Mouse (Mus musculus) heart, embryonic 12.5 days (tissue): ENCODE results near the gene Slc25a38. TPM values are rescaled to one million over a fixed set of nuclear protein-coding genes. Genes with fewer than 3 reads are reported as not detected.

Source experiments
- ATAC-seq: fragments of 200-750 bp; cut with Nextera tagmentation; 2 replicates; pipeline ENCODE4 v1.8.0; 2017; ENCODE audit warnings: moderate TSS enrichment, moderate library complexity; ENCODE audit not compliant: insufficient number of reproducible peaks, low FRiP score
- H3K27ac ChIP-seq: fragments of 300-500 bp; sonication (generic); 2 replicates; pipeline ENCODE4 v1.5.1; 2016; ENCODE audit warnings: mild to moderate bottlenecking, moderate library complexity; ENCODE audit not compliant: poor library complexity, severe bottlenecking
- H3K27me3 ChIP-seq: fragments of 300-500 bp; sonication (generic); replicated peaks from 2 replicates; pipeline ENCODE4 v1.6.1; 2016; ENCODE audit warnings: mild to moderate bottlenecking, moderate library complexity
- H3K36me3 ChIP-seq: fragments of 300-500 bp; sonication (generic); 2 replicates; pipeline ENCODE4 v1.6.1; 2016; ENCODE audit warnings: mild to moderate bottlenecking, moderate library complexity
- H3K4me1 ChIP-seq: fragments of 300-500 bp; sonication (generic); replicated peaks from 2 replicates; pipeline ENCODE4 v1.6.1; 2016; ENCODE audit warnings: mild to moderate bottlenecking
- H3K4me2 ChIP-seq: fragments of 300-500 bp; sonication (generic); 2 replicates; pipeline ENCODE4 v1.6.1; 2016; ENCODE audit warnings: mild to moderate bottlenecking, moderate library complexity
- H3K4me3 ChIP-seq: fragments of 300-500 bp; sonication (generic); 2 replicates; pipeline ENCODE4 v1.5.1; 2016; ENCODE audit warnings: mild to moderate bottlenecking
- H3K9ac ChIP-seq: fragments of 300-500 bp; sonication (generic); 2 replicates; pipeline ENCODE4 v1.6.1; 2016; ENCODE audit warnings: mild to moderate bottlenecking, moderate library complexity
- H3K9me3 ChIP-seq: fragments of 300-500 bp; sonication (generic); replicated peaks from 2 replicates; pipeline ENCODE4 v1.6.1; 2016; ENCODE audit warnings: mild to moderate bottlenecking, moderate library complexity
- WGBS: fragments of 180-500 bp; shearing (Covaris S2); methylation state at CpG from one replicate; pipeline ENCODE4 v1.1.7; 2016; 5-methylcytosine and 5-hydroxymethylcytosine counted together
- polyA plus RNA-seq: library from polyadenylated mRNA; unstranded; fragments of >200 nt; fragmentation: Nextera tagmentation; extraction: Ambion mirVana; gene quantifications from 2 replicates; pipeline ENCODE4 v1.2.1, GENCODE M21; 2016

The Slc25a38 gene
- 24.9 and 26.2 TPM in 2 replicates for polyA plus RNA-seq

GRCm38 (mm10) chr9:120110211-120111018, at the start of gene Slc25a38:
Gene Slc25a38 (plus strand): TSS chr9:120110374.
- Histone ChIP-seq H3K4me1 (peaks cover 7% of the 10 kb centered on the region), H3K36me3 (no peaks in the 10 kb centered on the region), H3K27me3 (no peaks in the 10 kb centered on the region), H3K27ac (peak within 1 kb of the TSS; percentile 91), H3K4me3 (peak within 1 kb of the TSS; percentile 80), H3K9me3 (no peaks in the 10 kb centered on the region), H3K4me2 (peak within 1 kb of the TSS; percentile 84), H3K9ac (peak within 1 kb of the TSS; percentile 82)
- WGBS, result 2% methylated on average over 62 of the region's 62 CpGs
- ATAC-seq, result peak; percentile 94

DNA sequence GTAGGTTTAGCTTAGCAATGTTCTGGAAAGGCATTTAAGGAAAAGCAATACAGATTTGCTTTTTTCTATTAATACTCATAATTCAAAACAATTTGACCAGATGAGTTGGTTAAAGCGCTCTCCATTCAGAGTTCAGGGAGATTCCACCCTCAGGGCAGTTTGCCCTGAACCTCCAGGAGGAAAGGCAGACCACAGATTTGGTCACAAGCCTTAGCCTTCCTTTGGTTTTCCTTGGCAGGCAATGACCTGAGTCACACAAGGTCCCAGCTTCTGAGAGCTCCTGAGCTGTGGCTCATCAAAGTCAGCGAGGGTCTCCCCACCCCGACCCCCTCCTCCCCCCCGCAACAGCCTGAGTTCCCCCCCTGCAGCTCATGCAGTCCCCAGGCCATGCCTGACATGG, 45.9 kb upstream of the Slc25a38 start:
- Histone ChIP-seq H3K4me2 (no peak overlapping the region), H3K27me3 (0 out of 2 replicates have a peak, but pooled peaks cover 4% of the 10 kb centered on the region), H3K4me1 (no peaks in the 10 kb centered on the region), H3K9me3 (no peaks in the 10 kb centered on the region), H3K4me3 (no peak overlapping the region), H3K9ac (no peak overlapping the region), H3K27ac (no peak overlapping the region), H3K36me3 (no peaks in the 10 kb centered on the region)
- ATAC-seq, result no peak
- WGBS, result 78% methylated on average over 4 of the region's 4 CpGs

DNA sequence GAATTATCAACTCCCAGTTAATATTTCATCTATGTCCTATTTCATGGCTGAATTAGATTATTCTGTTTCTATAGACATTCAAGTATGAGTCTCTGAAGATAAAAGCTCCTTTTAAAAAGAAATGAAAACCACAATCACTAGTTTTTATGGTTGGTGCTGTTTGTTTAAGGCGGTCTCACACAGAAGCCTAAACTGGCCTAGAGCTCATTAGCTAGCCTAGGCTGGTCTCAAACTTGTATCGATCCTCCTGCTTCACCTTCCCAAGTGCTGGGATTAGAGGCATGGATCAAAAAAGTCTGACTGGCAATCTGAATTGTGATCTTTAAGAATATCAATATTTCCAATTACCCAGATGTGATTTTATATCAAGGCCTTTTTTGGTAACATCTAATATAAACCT, 42.6 kb upstream of the Slc25a38 start:
- 0 out of 2 replicates have a peak, but pooled peaks cover 4% of the 10 kb centered on the region for H3K27me3 ChIP-seq
- no peaks in the 10 kb centered on the region for H3K4me1 ChIP-seq
- H3K9ac ChIP-seq, result no peak overlapping the region
- ATAC-seq, result no peak
- no peak overlapping the region for H3K27ac ChIP-seq
- no peaks in the 10 kb centered on the region for H3K36me3 ChIP-seq
- 88% methylated on average over 2 of the region's 2 CpGs for WGBS
- no peak overlapping the region for H3K4me3 ChIP-seq
- H3K9me3 ChIP-seq, result no peaks in the 10 kb centered on the region
- H3K4me2 ChIP-seq, result no peak overlapping the region

DNA sequence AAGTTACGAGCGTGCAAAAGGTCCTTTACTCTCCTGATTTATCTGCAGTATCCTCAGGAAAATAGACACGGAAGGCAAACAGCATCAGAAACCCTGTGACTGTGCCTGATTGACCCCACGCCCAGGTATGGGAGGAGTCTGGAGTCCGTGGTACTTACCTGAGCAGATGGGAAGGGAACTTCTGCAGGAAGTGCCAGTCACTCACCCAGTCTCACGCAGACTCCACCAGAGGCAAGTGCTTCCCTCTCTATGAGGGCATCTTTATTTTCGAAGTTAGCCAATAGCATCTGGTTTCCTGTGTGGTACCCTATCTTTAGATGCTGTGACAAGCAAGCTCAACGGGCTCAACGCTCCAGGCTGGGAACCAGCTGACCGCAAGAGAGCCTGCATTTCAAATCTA, 42.1 kb upstream of the Slc25a38 start:
- ATAC-seq, result no peak
- no peak overlapping the region for H3K9ac ChIP-seq
- 0 out of 2 replicates have a peak, but pooled peaks cover 4% of the 10 kb centered on the region for H3K27me3 ChIP-seq
- no peaks in the 10 kb centered on the region for H3K36me3 ChIP-seq
- no peak overlapping the region for H3K4me2 ChIP-seq
- no peaks in the 10 kb centered on the region; the same call in 1 of the 2 replicates for H3K4me1 ChIP-seq
- no peaks in the 10 kb centered on the region for H3K9me3 ChIP-seq
- WGBS, result 48% methylated on average over 10 of the region's 10 CpGs
- H3K27ac ChIP-seq, result no peak overlapping the region
- H3K4me3 ChIP-seq, result no peak overlapping the region

DNA sequence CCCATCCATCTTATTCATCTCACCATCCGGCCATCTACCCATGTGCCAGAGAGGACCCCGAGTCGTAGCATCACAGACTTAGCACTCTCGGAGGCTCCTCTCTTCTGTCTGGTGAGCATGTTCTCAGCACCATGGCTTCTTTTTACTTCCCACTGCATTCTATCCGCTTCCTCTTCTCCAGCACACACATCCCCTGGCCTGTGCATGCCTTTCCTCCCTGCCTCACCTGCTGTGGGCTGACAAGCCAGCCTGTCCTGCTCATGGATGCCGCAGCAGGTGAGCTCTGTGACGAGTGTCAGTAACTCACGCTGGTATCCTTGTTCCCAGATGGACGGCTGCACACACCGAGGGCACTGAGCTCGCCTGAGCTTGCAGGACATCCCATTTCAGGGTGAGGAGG, 40.4 kb upstream of the Slc25a38 start, which contains the start of gene Cx3cr1:
Gene Cx3cr1 (minus strand): TSS at position 101 of the 400 bp plus-strand sequence.
- H3K4me3 ChIP-seq, result no peak within 1 kb of the TSS
- H3K27ac ChIP-seq, result no peak within 1 kb of the TSS
- 77% methylated on average over 11 of the region's 11 CpGs for WGBS
- H3K27me3 ChIP-seq, result 0 out of 2 replicates have a peak, but pooled peaks cover 4% of the 10 kb centered on the region
- H3K9ac ChIP-seq, result no peak within 1 kb of the TSS
- ATAC-seq, result no peak
- no peak within 1 kb of the TSS for H3K4me2 ChIP-seq
- no peaks in the 10 kb centered on the region for H3K36me3 ChIP-seq
- H3K9me3 ChIP-seq, result no peaks in the 10 kb centered on the region
- no peaks in the 10 kb centered on the region; the same call in 1 of the 2 replicates for H3K4me1 ChIP-seq

- H3K4me3 ChIP-seq, result no peak overlapping the region
- no peak overlapping the region for H3K27ac ChIP-seq
- 72% methylated on average over 2 of the region's 2 CpGs for WGBS
- H3K9me3 ChIP-seq, result no peaks in the 10 kb centered on the region
- no peaks in the 10 kb centered on the region; the same call in 1 of the 2 replicates for H3K4me1 ChIP-seq
- no peak overlapping the region for H3K4me2 ChIP-seq
- no peak overlapping the region for H3K9ac ChIP-seq
- H3K27me3 ChIP-seq, result 0 out of 2 replicates have a peak, but pooled peaks cover 4% of the 10 kb centered on the region
- H3K36me3 ChIP-seq, result no peaks in the 10 kb centered on the region
- no peak for ATAC-seq
These were observed 38.9 kb upstream of the Slc25a38 start for GRCm38 (mm10) chr9:120071251-120071650.

DNA sequence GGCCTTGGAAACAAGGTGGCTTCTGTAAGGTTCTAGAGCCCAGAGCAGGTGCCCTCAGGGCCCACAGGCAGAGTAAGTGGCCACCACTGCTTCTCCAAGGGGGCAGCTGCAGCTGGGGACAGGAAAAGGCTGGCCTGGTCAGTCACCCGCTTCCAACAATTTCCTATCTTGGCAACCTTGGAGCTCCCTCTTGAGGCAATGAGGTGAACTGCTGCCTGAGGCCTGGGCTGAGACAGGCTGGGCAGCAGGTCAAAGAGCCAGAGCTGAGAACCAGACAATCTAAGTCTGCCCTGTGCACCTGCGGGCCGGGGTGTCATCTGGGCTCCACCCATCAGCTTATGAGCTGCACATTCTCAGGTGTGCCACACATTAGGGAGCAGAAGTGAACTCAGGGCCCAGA, 37.0 kb upstream of the Slc25a38 start:
- Histone ChIP-seq H3K4me3 (no peak overlapping the region), H3K27ac (no peak overlapping the region), H3K4me1 (no peaks in the 10 kb centered on the region; the same call in 1 of the 2 replicates), H3K9me3 (no peaks in the 10 kb centered on the region), H3K4me2 (no peak overlapping the region), H3K36me3 (no peaks in the 10 kb centered on the region), H3K27me3 (0 out of 2 replicates have a peak, but pooled peaks cover 4% of the 10 kb centered on the region), H3K9ac (0 out of 2 replicates have a peak overlapping the region, but pooled peaks have one; percentile 15)
- peak; percentile 48; the same call in 1 of the 2 replicates for ATAC-seq
- 26% methylated on average over 3 of the region's 3 CpGs for WGBS

GRCm38 (mm10) chr9:120074516-120074915, 35.7 kb upstream of the Slc25a38 start:
- WGBS, result 75% methylated on average over 7 of the region's 7 CpGs
- no peak overlapping the region for H3K4me3 ChIP-seq
- no peak for ATAC-seq
- H3K4me1 ChIP-seq, result no peaks in the 10 kb centered on the region; the same call in 1 of the 2 replicates
- no peaks in the 10 kb centered on the region for H3K27me3 ChIP-seq
- H3K9ac ChIP-seq, result no peak overlapping the region
- no peaks in the 10 kb centered on the region for H3K36me3 ChIP-seq
- no peaks in the 10 kb centered on the region for H3K9me3 ChIP-seq
- no peak overlapping the region for H3K4me2 ChIP-seq
- H3K27ac ChIP-seq, result no peak overlapping the region

- H3K27me3 ChIP-seq, result 0 out of 2 replicates have a peak, but pooled peaks cover 3% of the 10 kb centered on the region
- ATAC-seq, result no peak
- no peaks in the 10 kb centered on the region for H3K4me1 ChIP-seq
- H3K4me2 ChIP-seq, result no peak overlapping the region
- 0 out of 2 replicates have a peak, but pooled peaks cover 4% of the 10 kb centered on the region for H3K9me3 ChIP-seq
- H3K9ac ChIP-seq, result no peak overlapping the region
- H3K27ac ChIP-seq, result no peak overlapping the region
- no peak overlapping the region for H3K4me3 ChIP-seq
- WGBS, result 71% methylated on average over 3 of the region's 3 CpGs
- H3K36me3 ChIP-seq, result no peaks in the 10 kb centered on the region
These were observed 31.9 kb upstream of the Slc25a38 start for GRCm38 (mm10) chr9:120078241-120078640.

GRCm38 (mm10) chr9:120079901-120080300, 30.3 kb upstream of the Slc25a38 start:
- H3K4me2 ChIP-seq, result no peak overlapping the region
- no peak overlapping the region for H3K9ac ChIP-seq
- 0 out of 2 replicates have a peak, but pooled peaks cover 3% of the 10 kb centered on the region for H3K27me3 ChIP-seq
- WGBS, result 68% methylated on average over 7 of the region's 7 CpGs
- no peaks in the 10 kb centered on the region for H3K4me1 ChIP-seq
- H3K4me3 ChIP-seq, result no peak overlapping the region
- H3K27ac ChIP-seq, result no peak overlapping the region
- ATAC-seq, result no peak
- 0 out of 2 replicates have a peak, but pooled peaks cover 4% of the 10 kb centered on the region for H3K9me3 ChIP-seq
- no peaks in the 10 kb centered on the region for H3K36me3 ChIP-seq

GRCm38 (mm10) chr9:120080546-120081108, 29.5 kb upstream of the Slc25a38 start:
- H3K4me1 ChIP-seq, result no peaks in the 10 kb centered on the region

More at GRCm38 (mm10) chr9:120080546-120081108, 29.5 kb upstream of the Slc25a38 start:
- no peak overlapping the region for H3K27ac ChIP-seq
- no peak overlapping the region for H3K9ac ChIP-seq
- WGBS, result 73% methylated on average over 8 of the region's 8 CpGs
- no peaks in the 10 kb centered on the region for H3K36me3 ChIP-seq
- H3K27me3 ChIP-seq, result 0 out of 2 replicates have a peak, but pooled peaks cover 3% of the 10 kb centered on the region
- 0 out of 2 replicates have a peak, but pooled peaks cover 4% of the 10 kb centered on the region for H3K9me3 ChIP-seq
- no peak overlapping the region for H3K4me3 ChIP-seq
- ATAC-seq, result no peak
- H3K4me2 ChIP-seq, result no peak overlapping the region
